ENCODE assay signal across 9 mouse cellular contexts in genomic region chr17:85458075-85458474, GRCm38 (mm10).
A peak's percentile ranks its signal among the peaks of the same experiment; 100 is the strongest.
DNase-seq lines count a peak whose midpoint lies in the region; ATAC-seq lines count a peak whose summit lies in the region.
"Had no signal": no experiment of that assay in that cellular context is flagged by ENCODE, and none has a peak within 500 bp of the region (broad histone marks: within the 10 kb centered on the region; RNA-seq: fewer than 3 reads in every experiment).

No protein-coding gene starts in this region.

- ATAC-seq in lung, embryonic 16.5 days (ENCODE audit: low read depth), result peak; percentile 71; the same call in 1 of the 2 replicates

- H3K4me3 ChIP-seq in lung, embryonic 16.5 days (ENCODE audit: low read length), result no peak overlapping the region

- H3K27ac ChIP-seq in lung, embryonic 16.5 days (ENCODE audit: low read length), result no peak overlapping the region

- no peaks in the 10 kb centered on the region for H3K36me3 ChIP-seq in lung, embryonic 16.5 days (ENCODE audit: control insufficient read depth, insufficient read depth, low read length)

- no peak overlapping the region for H3K9ac ChIP-seq in lung, embryonic 16.5 days (ENCODE audit: low read length)

- peaks cover 4% of the 10 kb centered on the region; the same call in 1 of the 2 replicates for H3K4me1 ChIP-seq in lung, embryonic 16.5 days (replicated peaks; ENCODE audit: control insufficient read depth, insufficient read depth, low read length)

- peak; percentile 23 for DNase-seq in adrenal gland, postnatal 10 days
- DNase-seq in adrenal gland, adult 18-20 months (ENCODE audit: low spot score in 2 of 2), result no peak
- no peak for DNase-seq in lung, adult 18-20 months
- DNase-seq in forelimb bud, embryonic 11.5 days (ENCODE audit: low read depth, low spot score), result peak; percentile 46
- peak; percentile 93 for DNase-seq in retina, postnatal 1 day
- DNase-seq in cerebellum, adult 9-10 months, result no peak
- no peak for DNase-seq in thymus, adult 18-20 months
- DNase-seq: adrenal gland, postnatal 14 days had no signal

- H3K27me3 ChIP-seq in lung, embryonic 16.5 days (ENCODE audit: control insufficient read depth, insufficient read depth, low read depth, low read length), result peaks cover 84% of the 10 kb centered on the region

- 2% methylated on average over 14 of the region's 14 CpGs for WGBS in lung, embryonic 16.5 days

- no peak overlapping the region for H3K4me2 ChIP-seq in lung, embryonic 16.5 days (ENCODE audit: low read depth, low read length)

- H3K9me3 ChIP-seq in lung, embryonic 16.5 days (ENCODE audit: control insufficient read depth, low read length), result no peaks in the 10 kb centered on the region

Comparison
In these comparisons a context has a peak if more than half of its experiments do, and no peak if none do; other contexts are left out.
1. DNase-seq: peak in adrenal gland, postnatal 10 days (single experiment), forelimb bud, embryonic 11.5 days (single experiment) and retina, postnatal 1 day (single experiment); none in adrenal gland, adult 18-20 months (0 of 2), lung, adult 18-20 months (0 of 2), cerebellum, adult 9-10 months (single experiment) and thymus, adult 18-20 months (0 of 2).